Mouse (Mus musculus) effector memory CD4-positive, alpha-beta T cell, adult 7 months (primary cell): ENCODE measurements around the gene Camkmt. TPM values are rescaled to one million over a fixed set of nuclear protein-coding genes. Genes with fewer than 3 reads are reported as not detected.

Source experiments
- polyA plus RNA-seq: library from polyadenylated mRNA; unstranded; fragments of 100-300 nt; shearing (Covaris generic); gene quantifications from one replicate; pipeline ENCODE4 v1.2.1, GENCODE M21; 2017

Camkmt gene
- 7.3 TPM for polyA plus RNA-seq

DNA sequence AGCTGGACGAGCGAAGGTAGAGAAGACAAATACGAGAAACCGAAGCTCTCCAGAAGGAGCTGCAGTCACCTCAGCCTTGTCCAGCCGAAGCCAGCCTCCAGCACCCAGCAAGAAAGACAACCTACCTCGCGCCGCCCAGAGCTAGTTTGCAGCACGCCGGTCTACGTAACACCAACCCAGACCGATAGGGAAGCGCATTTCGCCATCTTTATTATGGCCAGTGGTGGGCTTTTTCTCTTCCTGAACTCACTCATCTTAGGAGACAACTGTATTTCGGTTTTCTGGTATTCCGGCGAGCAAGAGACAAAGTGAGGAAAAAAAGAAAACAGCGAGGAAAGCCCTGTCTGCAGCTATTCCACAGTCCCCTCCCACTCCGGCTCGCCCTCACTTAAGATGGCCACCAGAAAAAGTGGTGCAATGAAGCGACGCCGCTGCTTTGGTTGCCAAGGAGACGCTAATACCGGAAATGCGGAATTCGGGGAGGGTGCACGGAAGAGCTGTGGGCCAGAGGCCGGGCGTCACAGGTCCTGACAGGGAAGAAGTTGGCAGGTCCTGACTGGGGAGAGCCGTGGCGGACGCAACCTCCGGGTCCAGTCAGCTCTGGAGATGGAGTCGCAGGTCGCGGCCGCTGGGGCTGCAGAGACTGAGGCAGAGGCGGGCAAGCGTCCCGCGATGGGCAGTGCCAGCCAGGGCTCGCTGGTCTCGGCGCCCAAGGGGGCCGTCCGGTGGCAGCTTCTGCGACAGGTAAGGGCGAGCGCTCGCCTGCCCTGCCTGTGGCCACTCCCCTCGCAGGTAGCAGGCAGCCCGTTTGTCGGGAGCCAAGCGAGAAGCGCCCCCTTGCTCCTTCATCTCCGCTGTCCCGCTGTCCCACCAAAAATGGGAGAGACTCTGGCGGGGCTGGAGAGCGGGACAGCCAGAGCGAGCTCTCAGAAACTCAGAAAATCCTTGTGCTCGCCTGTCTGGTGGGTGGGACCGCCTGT is at the start of gene Camkmt, which contains the start of gene Prepl:
Camkmt (plus strand) TSS at position 433 of the 980 bp plus-strand sequence.
Prepl (minus strand) TSS at position 122 of the 980 bp plus-strand sequence.

Other genes starting within 250 kb of the Camkmt start
- gene Ppm1b, start 133.8 kb upstream of the Camkmt start, polyA plus RNA-seq, result 124 TPM
- gene Slc3a1, start 62.2 kb upstream of the Camkmt start, polyA plus RNA-seq, result 0.44 TPM
- gene Prepl, start 311 bp upstream of the Camkmt start, polyA plus RNA-seq, result 11.9 TPM